15 mouse cellular contexts compared by ENCODE assay signal in genomic region chr17:69401146-69401545, GRCm38 (mm10). TPM values are rescaled to one million over a fixed set of nuclear protein-coding genes. Genes with fewer than 3 reads are reported as not detected.
A peak's percentile ranks its signal among the peaks of the same experiment; 100 is the strongest.
DNase-seq lines count a peak whose midpoint lies in the region; ATAC-seq and TF ChIP-seq lines count a peak whose summit lies in the region.
"Had no signal": no experiment of that assay in that cellular context is flagged by ENCODE, and none has a peak within 500 bp of the region (broad histone marks: within the 10 kb centered on the region; RNA-seq: fewer than 3 reads in every experiment).

No protein-coding gene starts in this region.

- H3K4me2 ChIP-seq in intestine, postnatal 0 days (replicated peaks; ENCODE audit: low read depth) = no peak overlapping the region
- H3K4me2 ChIP-seq in intestine, embryonic 15.5 days (replicated peaks) = no peak overlapping the region
- no peak overlapping the region for H3K4me2 ChIP-seq in liver, postnatal 0 days (ENCODE audit: low read depth, low read length)

- no peaks in the 10 kb centered on the region for H3K36me3 ChIP-seq in intestine, postnatal 0 days (ENCODE audit: control insufficient read depth, insufficient read depth)
- H3K36me3 ChIP-seq in intestine, embryonic 15.5 days = no peaks in the 10 kb centered on the region
- H3K36me3 ChIP-seq in liver, postnatal 0 days (replicated peaks; ENCODE audit: insufficient read depth, low read length) = no peaks in the 10 kb centered on the region
- H3K36me3 ChIP-seq: limb, embryonic 10.5 days had no signal

- H3K27ac ChIP-seq in intestine, postnatal 0 days (ENCODE audit: low read depth, low read length) = no peak overlapping the region
- no peak overlapping the region for H3K27ac ChIP-seq in intestine, embryonic 15.5 days
- no peak overlapping the region for H3K27ac ChIP-seq in liver, postnatal 0 days (ENCODE audit: low read depth)
- H3K27ac ChIP-seq: limb, embryonic 10.5 days had no signal

- TF ChIP-seq EP300 in liver, postnatal 0 days (IDR thresholded peaks at IDR 0.05; ENCODE audit: low read depth) = no peak

- TF ChIP-seq CTCF in intestine, postnatal 0 days (IDR thresholded peaks at IDR 0.05; ENCODE audit: low read depth) = peak; percentile 41
- peak; percentile 58 for TF ChIP-seq CTCF in liver, postnatal 0 days (IDR thresholded peaks at IDR 0.05; ENCODE audit: low read depth)

- peak; percentile 28 to 45 for DNase-seq in B cell, adult 2 months
- peak; percentile 32 for DNase-seq in ZHBTc4 (ENCODE audit: low read depth, low spot score)
- DNase-seq in liver, postnatal 0 days = no peak
- DNase-seq in spleen, postnatal 4 days (ENCODE audit: low spot score in 2 of 2) = no peak
- DNase-seq in urinary bladder, postnatal 25 days (ENCODE audit: low spot score) = no peak
- DNase-seq in lung, postnatal 14 days = no peak
- DNase-seq: adrenal gland, postnatal 10 days; lung, postnatal 10 days; retina, postnatal 1 day had no signal

- no peak overlapping the region for H3K4me3 ChIP-seq in intestine, postnatal 0 days (ENCODE audit: low read depth, low read length)
- no peak overlapping the region for H3K4me3 ChIP-seq in intestine, embryonic 15.5 days (replicated peaks)
- H3K4me3 ChIP-seq in liver, postnatal 0 days (ENCODE audit: low read depth, low read length) = no peak overlapping the region
- H3K4me3 ChIP-seq: limb, embryonic 10.5 days had no signal

- no peak for ATAC-seq in intestine, postnatal 0 days
- ATAC-seq in intestine, embryonic 15.5 days = no peak
- no peak for ATAC-seq in liver, postnatal 0 days
- ATAC-seq: inflammation-experienced regulatory T-cells, adult 6 months had no signal

- H3K9ac ChIP-seq in intestine, postnatal 0 days (ENCODE audit: low read depth, low read length) = no peak overlapping the region
- H3K9ac ChIP-seq in intestine, embryonic 15.5 days = no peak overlapping the region
- no peak overlapping the region for H3K9ac ChIP-seq in liver, postnatal 0 days (replicated peaks)

- H3K27me3 ChIP-seq in intestine, postnatal 0 days (replicated peaks; ENCODE audit: control insufficient read depth, insufficient read depth, low read length) = no peaks in the 10 kb centered on the region
- no peaks in the 10 kb centered on the region for H3K27me3 ChIP-seq in intestine, embryonic 15.5 days (replicated peaks)
- no peaks in the 10 kb centered on the region for H3K27me3 ChIP-seq in liver, postnatal 0 days (ENCODE audit: insufficient read depth, low read length)

- no peaks in the 10 kb centered on the region for H3K9me3 ChIP-seq in intestine, postnatal 0 days (ENCODE audit: control insufficient read depth)
- no peaks in the 10 kb centered on the region for H3K9me3 ChIP-seq in intestine, embryonic 15.5 days
- no peaks in the 10 kb centered on the region for H3K9me3 ChIP-seq in liver, postnatal 0 days (ENCODE audit: low read length)
- H3K9me3 ChIP-seq: limb, embryonic 10.5 days had no signal

- H3K4me1 ChIP-seq in intestine, postnatal 0 days (replicated peaks; ENCODE audit: control insufficient read depth, insufficient read depth, low read length) = no peaks in the 10 kb centered on the region
- H3K4me1 ChIP-seq in intestine, embryonic 15.5 days (replicated peaks) = no peaks in the 10 kb centered on the region
- peaks cover 11% of the 10 kb centered on the region for H3K4me1 ChIP-seq in liver, postnatal 0 days (ENCODE audit: insufficient read depth)

- WGBS in intestine, postnatal 0 days = 75% methylated on average over 2 of the region's 2 CpGs
- WGBS in intestine, embryonic 15.5 days = 72% methylated on average over 2 of the region's 2 CpGs
- 66% methylated on average over 2 of the region's 2 CpGs for WGBS in liver, postnatal 0 days (ENCODE audit: insufficient replicate concordance)

RNA-seq across cellular contexts. Expression of gene Zbtb14, which starts 18.3 kb away (rescaled TPM):
- 6.3 and 6.8 TPM in 2 replicates for polyA plus RNA-seq in intestine, postnatal 0 days (2015; fragmentation: Nextera tagmentation; extraction: Ambion mirVana)
- 17.3 and 17.7 TPM in 2 replicates for polyA plus RNA-seq in intestine, embryonic 15.5 days (2015; fragmentation: Nextera tagmentation; extraction: Ambion mirVana)
- polyA plus RNA-seq in liver, postnatal 0 days (2015; fragmentation: Nextera tagmentation; extraction: Ambion mirVana) = 5.2 and 5.3 TPM in 2 replicates

RNA-seq across cellular contexts. Expression of gene Akain1, which starts 38.0 kb away (rescaled TPM):
- polyA plus RNA-seq in intestine, postnatal 0 days (2015; fragmentation: Nextera tagmentation; extraction: Ambion mirVana) = not detected in 2 replicates
- 0.09 TPM in 1 of 2 replicates, not detected in the other for polyA plus RNA-seq in intestine, embryonic 15.5 days (2015; fragmentation: Nextera tagmentation; extraction: Ambion mirVana)
- not detected in 2 replicates for polyA plus RNA-seq in liver, postnatal 0 days (2015; fragmentation: Nextera tagmentation; extraction: Ambion mirVana)
- polyA plus RNA-seq: heart, embryonic 14.5 days; inflammation-experienced regulatory T-cells, adult 6 months; large intestine, adult 2 months; limb, embryonic 10.5 days had no signal

Comparison
In these comparisons a context has a peak if more than half of its experiments do, and no peak if none do; other contexts are left out.
1. DNase-seq: peak in B cell, adult 2 months (2 of 2) and ZHBTc4 (single experiment); none in liver, postnatal 0 days (single experiment), spleen, postnatal 4 days (0 of 2), urinary bladder, postnatal 25 days (single experiment) and lung, postnatal 14 days (single experiment).